Mouse (Mus musculus): ENCODE data around the gene Rem2. TPM values are rescaled to one million over a fixed set of nuclear protein-coding genes. Genes with fewer than 3 reads are reported as not detected.

The Rem2 gene
- polyA plus RNA-seq, 1 experiment from 2014 or later, result 5.3 TPM

- H3K27me3 ChIP-seq (ENCODE audit: control insufficient read depth, insufficient read depth, low read length), result no peaks in the 10 kb centered on the region
- peak overlapping the region; percentile 68 for H3K9ac ChIP-seq (ENCODE audit: low read length)
- ATAC-seq (ENCODE audit: insufficient number of reproducible peaks, low FRiP score, low TSS enrichment, low read depth) (peak; percentile 65; the same call in 1 of the 2 replicates), DNase-seq (ENCODE audit: low spot score) (peak; percentile 63)
- peak overlapping the region; percentile 34 for H3K4me3 ChIP-seq (ENCODE audit: low read depth, low read length)
- no peaks in the 10 kb centered on the region for H3K36me3 ChIP-seq (ENCODE audit: control insufficient read depth, insufficient read depth, low read length)
- H3K4me2 ChIP-seq (ENCODE audit: low read depth, severe bottlenecking), result peak overlapping the region; percentile 75
- 1% methylated on average over 18 of the region's 18 CpGs for WGBS
- no peaks in the 10 kb centered on the region for H3K9me3 ChIP-seq (ENCODE audit: control insufficient read depth, low read length)
- peak overlapping the region; percentile 42; the same call in 1 of the 2 replicates for H3K27ac ChIP-seq (replicated peaks; ENCODE audit: low read depth, low read length)
- peaks cover 8% of the 10 kb centered on the region; the same call in 1 of the 2 replicates for H3K4me1 ChIP-seq (ENCODE audit: control insufficient read depth, insufficient read depth, low read length)
Observed at GRCm38 (mm10) chr14:54527227-54528006, 51.5 kb downstream of the Rem2 start.

DNA sequence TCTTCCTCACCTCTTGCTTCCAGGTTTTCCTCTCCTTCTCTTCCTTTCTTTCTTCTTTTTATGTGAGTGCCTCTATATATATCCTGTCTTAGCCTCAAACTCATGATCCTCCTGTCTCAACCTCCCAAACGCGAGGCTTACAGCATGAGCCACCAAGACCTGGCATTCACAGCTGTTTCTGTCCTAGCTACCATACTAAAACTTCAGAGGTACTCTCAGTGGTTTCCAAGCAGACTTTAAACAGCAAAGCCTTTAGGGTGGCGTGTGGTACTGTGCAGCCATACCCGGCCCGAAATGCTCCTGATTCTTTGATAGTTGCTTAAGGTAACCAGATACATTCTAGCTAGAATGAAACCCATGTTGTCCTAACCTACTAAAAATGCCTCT, 52.1 kb downstream of the Rem2 start:
- DNase-seq (ENCODE audit: low spot score), result peak; percentile 31
- ATAC-seq (ENCODE audit: insufficient number of reproducible peaks, low FRiP score, low TSS enrichment, low read depth), result peak; percentile 47; the same call in 1 of the 2 replicates
- peak overlapping the region; percentile 75 for H3K4me2 ChIP-seq (ENCODE audit: low read depth, severe bottlenecking)
- H3K27ac ChIP-seq (replicated peaks; ENCODE audit: low read depth, low read length), result no peak overlapping the region
- no peaks in the 10 kb centered on the region for H3K27me3 ChIP-seq (ENCODE audit: control insufficient read depth, insufficient read depth, low read length)
- no peaks in the 10 kb centered on the region for H3K36me3 ChIP-seq (ENCODE audit: control insufficient read depth, insufficient read depth, low read length)
- WGBS, result 16% methylated on average over 5 of the region's 5 CpGs
- peak overlapping the region; percentile 34 for H3K4me3 ChIP-seq (ENCODE audit: low read depth, low read length)
- peak overlapping the region; percentile 68 for H3K9ac ChIP-seq (ENCODE audit: low read length)
- H3K4me1 ChIP-seq (ENCODE audit: control insufficient read depth, insufficient read depth, low read length), result peaks cover 8% of the 10 kb centered on the region; the same call in 1 of the 2 replicates
- H3K9me3 ChIP-seq (ENCODE audit: control insufficient read depth, low read length), result no peaks in the 10 kb centered on the region

DNA sequence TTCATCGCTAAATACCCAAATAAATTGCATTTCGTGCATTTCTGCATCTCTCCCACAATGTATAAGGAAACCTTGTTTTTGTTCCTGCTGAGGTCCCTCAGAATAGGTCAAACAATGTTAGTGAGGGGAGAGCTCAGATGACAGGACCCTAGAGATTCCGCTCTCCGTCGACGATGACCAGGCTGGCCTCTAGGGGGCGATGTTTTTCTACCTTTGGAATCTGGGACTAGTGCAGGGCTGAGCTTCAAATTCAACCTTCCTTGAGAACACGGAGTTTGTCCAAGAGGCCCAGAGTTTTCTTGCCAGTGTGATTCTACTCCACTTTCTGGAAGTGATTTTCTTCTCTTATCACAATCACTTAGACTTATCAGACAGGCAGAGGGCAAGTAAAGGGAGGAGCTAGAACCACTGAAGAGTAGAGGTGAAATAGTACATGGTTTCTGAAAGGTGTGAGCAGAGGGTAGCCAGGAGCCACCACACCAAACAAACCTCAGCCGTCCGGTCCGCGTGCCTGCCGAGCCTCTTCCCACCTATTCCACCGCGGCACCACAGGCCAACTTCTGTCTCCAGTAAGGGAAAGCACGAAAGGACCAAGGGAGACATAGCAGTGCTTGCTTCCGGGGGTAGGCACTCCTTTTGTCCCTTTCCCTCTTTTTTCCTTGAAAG, 52.7 kb downstream of the Rem2 start:
- DNase-seq (ENCODE audit: low spot score) (peak; percentile 97), ATAC-seq (ENCODE audit: insufficient number of reproducible peaks, low FRiP score, low TSS enrichment, low read depth) (peak; percentile 84)
- Histone ChIP-seq H3K27me3 (ENCODE audit: control insufficient read depth, insufficient read depth, low read length) (no peaks in the 10 kb centered on the region), H3K9me3 (ENCODE audit: control insufficient read depth, low read length) (no peaks in the 10 kb centered on the region), H3K9ac (ENCODE audit: low read length) (no peak overlapping the region), H3K4me2 (ENCODE audit: low read depth, severe bottlenecking) (no peak overlapping the region), H3K4me1 (ENCODE audit: control insufficient read depth, insufficient read depth, low read length) (peaks cover 8% of the 10 kb centered on the region; the same call in 1 of the 2 replicates), H3K27ac (replicated peaks; ENCODE audit: low read depth, low read length) (no peak overlapping the region), H3K36me3 (ENCODE audit: control insufficient read depth, insufficient read depth, low read length) (no peaks in the 10 kb centered on the region), H3K4me3 (ENCODE audit: low read depth, low read length) (no peak overlapping the region)
- WGBS, result 13% methylated on average over 17 of the region's 17 CpGs

Other genes with a start within 250 kb of the Rem2 start
- gene Dad1, start 222.0 kb upstream of the Rem2 start, polyA plus RNA-seq (2014; fragmentation: Nextera tagmentation; extraction: Ambion mirVana), result 234 and 250 TPM in 2 replicates
- gene Abhd4, start 221.9 kb upstream of the Rem2 start, polyA plus RNA-seq (2014; fragmentation: Nextera tagmentation; extraction: Ambion mirVana), result 38.9 and 40.9 TPM in 2 replicates
- gene Olfr49, start 191.2 kb upstream of the Rem2 start, polyA plus RNA-seq (2014; fragmentation: Nextera tagmentation; extraction: Ambion mirVana), result not detected in 2 replicates
- 52.0 and 58.1 TPM in 2 replicates for gene Oxa1l, start 115.3 kb upstream of the Rem2 start, polyA plus RNA-seq (2014; fragmentation: Nextera tagmentation; extraction: Ambion mirVana)
- 3.1 and 3.6 TPM in 2 replicates for gene Slc7a7, start 58.3 kb upstream of the Rem2 start, polyA plus RNA-seq (2014; fragmentation: Nextera tagmentation; extraction: Ambion mirVana)
- gene Mrpl52, start 49.2 kb upstream of the Rem2 start, polyA plus RNA-seq (2014; fragmentation: Nextera tagmentation; extraction: Ambion mirVana), result 228 and 236 TPM in 2 replicates
- gene Mmp14, start 44.5 kb upstream of the Rem2 start, polyA plus RNA-seq (2014; fragmentation: Nextera tagmentation; extraction: Ambion mirVana), result 97.8 and 101 TPM in 2 replicates
- gene Lrp10, start 12.0 kb upstream of the Rem2 start, polyA plus RNA-seq (2014; fragmentation: Nextera tagmentation; extraction: Ambion mirVana), result 18.9 and 19.6 TPM in 2 replicates
- gene Prmt5, start 41.4 kb downstream of the Rem2 start, polyA plus RNA-seq (2014; fragmentation: Nextera tagmentation; extraction: Ambion mirVana), result 122 and 126 TPM in 2 replicates
- 52.4 and 53.1 TPM in 2 replicates for gene Haus4, start 78.5 kb downstream of the Rem2 start, polyA plus RNA-seq (2014; fragmentation: Nextera tagmentation; extraction: Ambion mirVana)
- gene Ajuba, start 101.5 kb downstream of the Rem2 start, polyA plus RNA-seq (2014; fragmentation: Nextera tagmentation; extraction: Ambion mirVana), result 38.5 and 41.8 TPM in 2 replicates
- gene 4931414P19Rik, start 129.9 kb downstream of the Rem2 start, polyA plus RNA-seq (2014; fragmentation: Nextera tagmentation; extraction: Ambion mirVana), result 6.8 and 7.8 TPM in 2 replicates
- gene Psmb5, start 141.9 kb downstream of the Rem2 start, polyA plus RNA-seq (2014; fragmentation: Nextera tagmentation; extraction: Ambion mirVana), result 474 and 488 TPM in 2 replicates
- gene Psmb11, start 145.3 kb downstream of the Rem2 start, polyA plus RNA-seq (2014; fragmentation: Nextera tagmentation; extraction: Ambion mirVana), result 0.20 TPM in 1 of 2 replicates, not detected in the other
- gene Gm17606, start 164.9 kb downstream of the Rem2 start, polyA plus RNA-seq (2014; fragmentation: Nextera tagmentation; extraction: Ambion mirVana), result not detected in 2 replicates
- gene Cdh24, start 165.3 kb downstream of the Rem2 start, polyA plus RNA-seq (2014; fragmentation: Nextera tagmentation; extraction: Ambion mirVana), result 8.6 and 10.2 TPM in 2 replicates
- gene 1700123O20Rik, start 210.1 kb downstream of the Rem2 start, polyA plus RNA-seq (2014; fragmentation: Nextera tagmentation; extraction: Ambion mirVana), result 111 and 114 TPM in 2 replicates
- gene Acin1, start 210.8 kb downstream of the Rem2 start, polyA plus RNA-seq (2014; fragmentation: Nextera tagmentation; extraction: Ambion mirVana), result 141 and 160 TPM in 2 replicates
- 0.25 and 0.34 TPM in 2 replicates for gene Gm29776, start 222.7 kb downstream of the Rem2 start, polyA plus RNA-seq (2014; fragmentation: Nextera tagmentation; extraction: Ambion mirVana)
- not detected in 2 replicates for gene Cebpe, start 236.1 kb downstream of the Rem2 start, polyA plus RNA-seq (2014; fragmentation: Nextera tagmentation; extraction: Ambion mirVana)